Mouse (Mus musculus) small intestine, adult 2 months (tissue): ENCODE results near the gene Irf7. TPM values are rescaled to one million over a fixed set of nuclear protein-coding genes. Genes with fewer than 3 reads are reported as not detected.

Experiments
- H3K27ac ChIP-seq: fragments of 200-500 bp; 2 replicates; pipeline ENCODE4 v1.5.1; 2012; ENCODE audit warnings: low read depth, low read length, control low read depth, inconsistent platforms; ENCODE audit not compliant: insufficient read depth
- H3K27me3 ChIP-seq: fragments of 200-500 bp; 2 replicates; pipeline ENCODE4 v1.6.1; 2012; ENCODE audit warnings: mild to moderate bottlenecking, moderate library complexity, low read length, inconsistent platforms; ENCODE audit not compliant: control insufficient read depth, insufficient read depth
- H3K36me3 ChIP-seq: fragments of 200-500 bp; 2 replicates; pipeline ENCODE4 v1.6.1; 2012; ENCODE audit warnings: mild to moderate bottlenecking, low read length, control low read depth, inconsistent platforms; ENCODE audit not compliant: control insufficient read depth, insufficient read depth
- H3K4me1 ChIP-seq: fragments of 200-500 bp; 2 replicates; pipeline ENCODE4 v1.6.1; 2012; ENCODE audit warnings: low read length, inconsistent platforms, mixed read lengths; ENCODE audit not compliant: control insufficient read depth, insufficient read depth, insufficient read length
- H3K4me3 ChIP-seq: fragments of 200-500 bp; 2 replicates; pipeline ENCODE4 v1.5.1; 2012; ENCODE audit warnings: low read depth, mild to moderate bottlenecking, control low read depth, inconsistent platforms, low read length, moderate library complexity
- CTCF ChIP-seq: fragments of 200-500 bp; IDR thresholded peaks from 2 replicates; pipeline ENCODE4 v1.5.1; 2012; ENCODE audit warnings: low read depth, mild to moderate bottlenecking, control low read depth, inconsistent platforms, low read length, moderate library complexity, mixed read lengths; ENCODE audit not compliant: insufficient replicate concordance, insufficient read length; ENCODE audit errors: extremely low read depth
- POLR2A ChIP-seq: fragments of 200-500 bp; IDR thresholded peaks from 2 replicates; pipeline ENCODE4 v1.6.1; 2012; ENCODE audit warnings: low read depth, mild to moderate bottlenecking, control low read depth, inconsistent platforms, low read length, moderate library complexity
- WGBS: fragments of 180-500 bp; shearing (Covaris S2); methylation state at CpG from one replicate; pipeline ENCODE4 v1.1.7; 2018; 5-methylcytosine and 5-hydroxymethylcytosine counted together
- polyA plus RNA-seq: library from polyadenylated mRNA; depleted of rRNA; stranded (reverse); fragments of >200 nt; gene quantifications from 2 replicates; pipeline ENCODE4 v1.2.3, GENCODE M21; 2012; rRNA removed

Irf7 gene
- polyA plus RNA-seq, 1 experiment, result 484 TPM

GRCm38 (mm10) chr7:141213605-141214235, 52.6 kb downstream of the Irf7 start, which contains the start of gene Lmntd2:
Lmntd2 (minus strand) TSS chr7:141214080.
- Histone ChIP-seq H3K27ac (no peak within 1 kb of the TSS), H3K27me3 (no peaks in the 10 kb centered on the region), H3K4me3 (peak within 1 kb of the TSS; percentile 71), H3K36me3 (peaks cover 13% of the 10 kb centered on the region), H3K4me1 (peaks cover 24% of the 10 kb centered on the region)
- TF ChIP-seq POLR2A (no peak), CTCF (no peak)
- 92% methylated on average over 11 of the region's 11 CpGs for WGBS

- Histone ChIP-seq H3K4me1 (peaks cover 19% of the 10 kb centered on the region), H3K27ac (no peak overlapping the region), H3K27me3 (no peaks in the 10 kb centered on the region), H3K36me3 (peaks cover 8% of the 10 kb centered on the region), H3K4me3 (no peak overlapping the region)
- no peak for TF ChIP-seq POLR2A
- TF ChIP-seq CTCF, result no peak
- WGBS, result 92% methylated on average over 3 of the region's 3 CpGs
These were observed 53.1 kb downstream of the Irf7 start for GRCm38 (mm10) chr7:141213133-141213532.

Other genes with a start within 250 kb of the Irf7 start
- gene Ifitm6, start 248.6 kb downstream of the Irf7 start, polyA plus RNA-seq, result 2.5 and 3.1 TPM in 2 replicates
- gene Gm17387, start 237.3 kb downstream of the Irf7 start, polyA plus RNA-seq, result not detected in 2 replicates
- gene B4galnt4, start 205.4 kb downstream of the Irf7 start, polyA plus RNA-seq, result 5.4 and 15.8 TPM in 2 replicates
- 87.5 and 236 TPM in 2 replicates for gene Pkp3, start 188.3 kb downstream of the Irf7 start, polyA plus RNA-seq
- 19.8 and 38.3 TPM in 2 replicates for gene Sigirr, start 165.9 kb downstream of the Irf7 start, polyA plus RNA-seq
- 38.2 and 74.3 TPM in 2 replicates for gene Ano9, start 148.7 kb downstream of the Irf7 start, polyA plus RNA-seq
- 17.5 and 26.3 TPM in 2 replicates for gene Ptdss2, start 144.1 kb downstream of the Irf7 start, polyA plus RNA-seq
- gene Rnh1, start 93.6 kb downstream of the Irf7 start, polyA plus RNA-seq, result 113 and 162 TPM in 2 replicates
- gene Hras, start 72.5 kb downstream of the Irf7 start, polyA plus RNA-seq, result 49.1 and 67.1 TPM in 2 replicates
- 4.0 and 7.4 TPM in 2 replicates for gene Lrrc56, start 72.3 kb downstream of the Irf7 start, polyA plus RNA-seq
- 4.9 and 8.1 TPM in 2 replicates for gene Lmntd2, start 52.4 kb downstream of the Irf7 start, polyA plus RNA-seq
- 115 and 258 TPM in 2 replicates for gene Rassf7, start 50.6 kb downstream of the Irf7 start, polyA plus RNA-seq
- gene Phrf1, start 37.7 kb downstream of the Irf7 start, polyA plus RNA-seq, result 21.3 and 34.2 TPM in 2 replicates
- gene Cdhr5, start 10.3 kb upstream of the Irf7 start, polyA plus RNA-seq, result 536 and 1,345 TPM in 2 replicates
- gene Sct, start 12.7 kb upstream of the Irf7 start, polyA plus RNA-seq, result 337 and 777 TPM in 2 replicates
- 0.04 and 0.30 TPM in 2 replicates for gene Drd4, start 25.5 kb upstream of the Irf7 start, polyA plus RNA-seq
- gene Deaf1, start 61.2 kb upstream of the Irf7 start, polyA plus RNA-seq, result 14.7 and 26.0 TPM in 2 replicates
- 11.1 and 23.7 TPM in 2 replicates for gene Tmem80, start 61.3 kb upstream of the Irf7 start, polyA plus RNA-seq
- 279 and 528 TPM in 2 replicates for gene Eps8l2, start 72.4 kb upstream of the Irf7 start, polyA plus RNA-seq
- gene Taldo1, start 125.7 kb upstream of the Irf7 start, polyA plus RNA-seq, result 191 and 473 TPM in 2 replicates
- gene Gatd1, start 147.7 kb upstream of the Irf7 start, polyA plus RNA-seq, result 23.8 and 48.4 TPM in 2 replicates
- 0.84 and 1.0 TPM in 2 replicates for gene Cend1, start 163.0 kb upstream of the Irf7 start, polyA plus RNA-seq
- 104 and 488 TPM in 2 replicates for gene Slc25a22, start 171.4 kb upstream of the Irf7 start, polyA plus RNA-seq
- 5.8 and 13.9 TPM in 2 replicates for gene Pidd1, start 177.5 kb upstream of the Irf7 start, polyA plus RNA-seq
- gene Rplp2, start 180.9 kb upstream of the Irf7 start, polyA plus RNA-seq, result 287 and 441 TPM in 2 replicates
- 86.0 and 319 TPM in 2 replicates for gene Pnpla2, start 188.7 kb upstream of the Irf7 start, polyA plus RNA-seq
- 32.6 and 57.1 TPM in 2 replicates for gene Cracr2b, start 194.6 kb upstream of the Irf7 start, polyA plus RNA-seq
- gene Cd151, start 200.9 kb upstream of the Irf7 start, polyA plus RNA-seq, result 209 and 414 TPM in 2 replicates
- 29.9 and 30.2 TPM in 2 replicates for gene Polr2l, start 208.7 kb upstream of the Irf7 start, polyA plus RNA-seq
- gene Tspan4, start 208.8 kb upstream of the Irf7 start, polyA plus RNA-seq, result 15.7 and 16.1 TPM in 2 replicates